Mouse (Mus musculus): ENCODE measurements around the gene Dhrs3.
A peak's percentile ranks its signal among the peaks of the same experiment; 100 is the strongest.

The Dhrs3 gene

GRCm38 (mm10) chr4:144898036-144898649 lies 5.5 kb downstream of the Dhrs3 start:
- no peak for DNase-seq (ENCODE audit: low spot score)

- DNase-seq (ENCODE audit: low spot score), result no peak
These were observed 6.1 kb downstream of the Dhrs3 start for GRCm38 (mm10) chr4:144898737-144899136.

GRCm38 (mm10) chr4:144901561-144902111 lies 9.0 kb downstream of the Dhrs3 start:
- DNase-seq (ENCODE audit: low spot score), result no peak

GRCm38 (mm10) chr4:144903088-144903487 lies 10.5 kb downstream of the Dhrs3 start:
- DNase-seq (ENCODE audit: low spot score), result no peak

- no peak for DNase-seq (ENCODE audit: low spot score)
These were observed 11.3 kb downstream of the Dhrs3 start for GRCm38 (mm10) chr4:144903932-144904331.

- DNase-seq (ENCODE audit: low spot score), result no peak
These were observed 12.5 kb downstream of the Dhrs3 start for GRCm38 (mm10) chr4:144905128-144905527.

- no peak for DNase-seq (ENCODE audit: low spot score)
These were observed 13.6 kb downstream of the Dhrs3 start for GRCm38 (mm10) chr4:144906001-144906889.

GRCm38 (mm10) chr4:144906978-144907703 lies 14.5 kb downstream of the Dhrs3 start:
- no peak for DNase-seq (ENCODE audit: low spot score)

GRCm38 (mm10) chr4:144908825-144909224 lies 16.2 kb downstream of the Dhrs3 start:
- no peak for DNase-seq (ENCODE audit: low spot score)

GRCm38 (mm10) chr4:144910281-144910680 lies 17.7 kb downstream of the Dhrs3 start:
- DNase-seq (ENCODE audit: low spot score), result no peak

GRCm38 (mm10) chr4:144913298-144914152 lies 20.9 kb downstream of the Dhrs3 start:
- DNase-seq (ENCODE audit: low spot score), result no peak

GRCm38 (mm10) chr4:144916520-144916919 lies 23.9 kb downstream of the Dhrs3 start:
- DNase-seq (ENCODE audit: low spot score), result no peak

- DNase-seq (ENCODE audit: low spot score), result no peak
These were observed 24.5 kb downstream of the Dhrs3 start for GRCm38 (mm10) chr4:144917101-144917500.

GRCm38 (mm10) chr4:144918501-144918900 lies 25.9 kb downstream of the Dhrs3 start:
- no peak for DNase-seq (ENCODE audit: low spot score)

- no peak for DNase-seq (ENCODE audit: low spot score)
These were observed 36.2 kb downstream of the Dhrs3 start for GRCm38 (mm10) chr4:144928693-144929436.

- peak; percentile 46 for DNase-seq (ENCODE audit: low spot score)
These were observed 37.2 kb downstream of the Dhrs3 start for GRCm38 (mm10) chr4:144929811-144930221.

GRCm38 (mm10) chr4:144930366-144930765 lies 37.7 kb downstream of the Dhrs3 start:
- DNase-seq (ENCODE audit: low spot score), result no peak

GRCm38 (mm10) chr4:144931167-144931566 lies 38.5 kb downstream of the Dhrs3 start:
- no peak for DNase-seq (ENCODE audit: low spot score)

- no peak for DNase-seq (ENCODE audit: low spot score)
These were observed 41.9 kb downstream of the Dhrs3 start for GRCm38 (mm10) chr4:144934501-144934900.

- no peak for DNase-seq (ENCODE audit: low spot score)
These were observed 44.0 kb downstream of the Dhrs3 start for GRCm38 (mm10) chr4:144936563-144937154.

Data from left cerebral cortex, adult 11 months (tissue).